Mouse (Mus musculus): ENCODE measurements at regions not wholly inside any gene's neighbourhood (a gene's known extent, or its start where the extent isn't known, plus 50 kb on each side); places are given as distances from the start of the nearest gene placed in this dataset.

GRCm38 (mm10) chr6:7941786-7942185 lies 97.1 kb downstream of the C1galt1 start:
- no peak for DNase-seq (ENCODE audit: low read depth, low spot score)

- peak; percentile 19 for DNase-seq (ENCODE audit: low read depth, low spot score)
These were observed 98.5 kb downstream of the C1galt1 start for GRCm38 (mm10) chr6:7943192-7943591.

GRCm38 (mm10) chr6:7943656-7944055 lies 99.0 kb downstream of the C1galt1 start:
- no peak for DNase-seq (ENCODE audit: low read depth, low spot score)

Measured in brain, adult 2 months (tissue).